Mouse (Mus musculus): ENCODE data around the gene Ccdc28b.

GRCm38 (mm10) chr4:129621283-129621841, 2.4 kb downstream of the Ccdc28b start:
- TF ChIP-seq POLR2A (IDR thresholded peaks at IDR 0.05; ENCODE audit: low read depth, low read length): peak; percentile 7
- no peak for TF ChIP-seq CTCF (conservative IDR thresholded peaks at IDR 0.05; ENCODE audit: insufficient read depth, insufficient read length, low read depth, low read length)
